Mouse (Mus musculus) lung, postnatal 25 days (tissue): ENCODE data around the gene Elovl6.

Source experiments
- DNase-seq: peaks from one replicate; pipeline ENCODE4 v3.0.0; 2022; ENCODE audit warnings: low spot score

Gene Elovl6

DNA sequence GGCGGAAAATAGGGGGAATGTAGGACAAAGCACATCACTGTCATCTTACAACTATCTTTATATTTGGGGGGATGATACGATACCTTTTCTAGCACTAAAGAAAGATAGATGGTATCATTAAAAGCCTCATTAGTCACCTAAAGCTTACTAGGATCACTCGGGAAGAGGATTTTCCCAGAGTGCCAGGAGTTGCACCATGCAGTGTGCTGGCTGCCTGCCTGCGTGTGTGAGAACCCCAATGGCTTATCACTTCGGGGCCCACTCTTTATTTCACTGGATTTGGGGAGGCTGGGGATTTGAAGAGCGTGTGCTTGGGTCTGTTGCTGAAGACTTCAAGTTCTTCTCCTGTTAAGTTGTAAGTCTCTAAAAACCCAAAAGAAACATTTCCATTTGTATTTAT lies 73.8 kb downstream of the Elovl6 start:
- DNase-seq: no peak

DNA sequence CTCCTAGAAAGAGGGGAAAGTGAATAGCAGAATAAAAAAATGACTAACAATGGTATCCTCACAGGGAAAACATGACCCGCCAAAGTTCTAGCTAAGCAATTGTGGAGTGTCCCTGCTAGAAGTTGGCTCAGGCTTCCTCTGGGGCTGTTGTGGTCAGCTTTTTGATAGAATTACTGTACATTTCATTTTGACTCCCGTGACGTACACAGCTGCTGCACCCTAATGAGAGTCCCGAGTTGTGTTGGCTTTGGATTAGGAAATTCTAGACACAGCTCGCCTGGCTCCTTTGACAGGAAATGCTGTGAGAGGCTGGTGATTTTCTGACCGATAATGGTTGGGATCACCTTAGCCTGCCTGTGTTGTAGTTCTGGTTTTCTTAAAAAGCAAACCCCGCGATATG lies 79.5 kb downstream of the Elovl6 start:
- DNase-seq: no peak

DNA sequence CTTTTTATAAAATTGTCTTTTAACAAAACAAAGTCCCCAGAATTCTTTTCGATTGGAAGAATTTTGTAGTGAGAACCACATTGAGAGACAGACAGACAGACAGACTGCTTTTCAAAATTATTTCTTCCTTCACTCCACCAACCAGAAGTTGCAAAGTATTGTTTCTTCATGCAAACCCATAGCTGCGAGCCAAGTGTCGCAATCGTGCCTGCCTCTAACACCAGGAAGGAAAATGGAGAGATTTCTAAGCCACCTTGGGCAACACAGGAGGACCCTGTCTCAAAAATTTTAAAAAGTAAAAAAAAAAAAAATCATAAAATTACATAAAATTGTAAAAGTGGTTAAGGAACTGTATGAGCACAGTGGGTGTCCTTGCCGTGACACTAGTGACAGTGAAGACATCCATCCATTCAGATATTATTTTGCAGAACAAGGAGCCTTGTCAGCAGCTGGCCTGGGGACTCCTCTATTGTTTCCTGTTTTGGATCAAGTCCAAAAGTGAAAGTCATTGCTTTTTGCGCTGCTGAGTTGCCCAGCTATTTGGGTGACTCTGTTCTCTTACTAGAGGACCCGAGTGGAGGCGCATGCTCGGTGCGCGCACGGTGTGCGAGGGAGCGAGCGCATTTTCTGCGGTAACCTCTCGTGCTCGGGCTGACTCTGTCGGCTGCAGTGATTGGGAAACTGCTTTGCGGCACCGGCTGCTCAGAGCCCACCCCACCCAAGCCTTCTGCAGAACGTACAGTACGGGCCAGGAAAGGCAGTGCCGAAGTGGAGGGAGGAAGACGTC lies 80.3 kb downstream of the Elovl6 start:
- peak; percentile 23 for DNase-seq

DNA sequence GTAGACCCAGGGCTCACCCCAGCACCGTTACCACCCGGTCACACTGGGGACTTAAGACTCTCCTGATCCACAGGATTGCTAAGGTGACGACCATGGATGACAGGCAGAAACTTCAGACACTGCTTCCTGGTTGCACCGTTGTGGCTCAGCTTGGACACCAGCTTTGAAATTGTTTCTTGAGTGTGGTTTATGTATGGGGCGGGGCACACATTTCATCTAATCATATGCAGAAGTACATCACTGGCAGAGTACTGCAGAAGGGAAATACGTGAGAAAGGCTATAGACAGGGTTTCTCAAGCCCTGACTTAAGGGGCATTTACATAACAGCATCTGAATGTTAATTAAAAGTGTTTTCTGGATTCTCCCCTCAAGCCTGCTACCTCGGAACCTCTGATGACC lies 81.6 kb downstream of the Elovl6 start:
- DNase-seq: no peak

DNA sequence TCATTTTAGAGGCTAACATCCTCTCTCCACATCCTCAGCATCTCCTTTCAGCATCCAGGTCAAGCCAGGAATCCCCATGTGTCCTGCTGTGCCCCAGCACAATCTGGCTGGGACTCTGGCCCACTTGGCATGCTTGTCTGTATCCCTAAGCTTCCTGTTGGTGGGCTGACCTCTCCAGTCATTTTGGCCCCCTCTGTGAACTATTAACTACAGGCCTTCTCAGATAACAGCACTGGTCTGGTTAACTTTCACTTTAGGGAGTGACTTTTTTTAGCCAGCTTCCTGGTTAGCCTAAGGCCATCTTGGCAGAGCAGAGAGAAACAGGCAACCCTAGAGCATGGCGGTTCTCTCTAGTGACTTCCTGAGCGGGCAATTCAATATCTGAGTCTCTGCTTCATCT lies 82.1 kb downstream of the Elovl6 start:
- no peak for DNase-seq

DNA sequence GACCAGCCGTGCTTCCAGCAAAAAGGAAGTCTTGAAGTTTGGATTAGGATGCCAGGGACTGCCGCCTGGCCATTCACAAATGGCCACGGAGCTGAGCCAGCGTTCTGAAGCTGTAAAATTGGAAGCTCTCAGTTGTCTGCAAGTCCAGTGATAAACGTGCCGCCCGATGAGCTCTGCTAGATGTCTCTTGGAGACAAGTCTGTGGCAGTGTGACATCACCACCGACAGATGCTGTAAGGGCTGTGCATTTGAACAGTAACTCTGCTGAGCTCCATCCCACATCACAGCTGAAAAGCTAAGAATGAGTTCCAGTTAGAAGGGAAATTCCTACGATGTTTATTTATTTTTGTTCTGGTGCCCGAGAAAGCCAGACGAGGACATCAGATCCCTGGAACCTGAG lies 85.3 kb downstream of the Elovl6 start:
- DNase-seq: no peak

DNA sequence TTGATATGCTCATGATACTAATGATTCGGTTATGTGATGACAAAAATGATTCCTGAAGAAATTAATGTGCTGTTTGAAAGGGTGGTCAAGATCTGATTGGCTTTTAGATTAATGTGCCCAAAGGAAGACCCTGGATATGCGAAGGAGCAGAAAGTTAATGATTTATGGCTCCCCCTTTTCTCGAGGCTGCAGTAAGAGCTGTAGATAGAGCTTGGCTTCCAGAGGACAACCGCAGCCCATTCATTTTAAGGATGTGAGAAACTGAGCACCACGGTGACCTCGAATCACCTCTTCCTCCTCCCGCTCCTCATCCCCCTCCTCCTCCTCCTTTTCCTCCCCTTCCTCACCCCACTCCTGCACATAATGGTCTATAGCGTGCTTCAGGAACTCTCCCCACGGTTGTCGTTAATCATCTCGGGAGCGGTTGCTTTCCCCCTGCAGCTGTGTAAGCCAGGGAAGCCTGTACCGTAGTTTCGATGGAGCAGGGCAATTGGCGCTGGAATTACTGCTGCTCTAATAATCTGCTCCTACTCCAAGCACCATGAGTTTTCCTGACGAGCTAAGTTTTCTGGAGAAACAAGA lies 87.1 kb downstream of the Elovl6 start:
- DNase-seq: no peak

DNA sequence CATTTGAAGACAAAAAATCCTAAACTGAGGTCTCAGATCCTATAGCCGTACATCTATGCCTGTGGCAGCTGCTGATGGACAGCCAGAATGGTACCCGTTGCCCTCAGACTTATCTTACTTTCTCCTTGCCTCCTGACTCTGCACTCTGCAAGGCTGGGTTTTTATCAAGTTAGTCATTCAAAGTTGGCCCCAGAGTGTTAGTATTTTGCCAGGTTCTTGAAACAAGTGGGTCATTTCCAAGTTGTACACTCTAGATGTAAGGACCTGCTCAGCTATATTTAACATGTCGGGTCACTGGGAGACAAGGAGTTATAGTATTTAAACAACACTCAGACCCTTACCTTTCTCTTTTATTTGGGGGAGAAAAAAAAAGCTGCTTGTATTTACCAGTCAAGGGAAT lies 88.6 kb downstream of the Elovl6 start:
- peak; percentile 50 for DNase-seq

DNA sequence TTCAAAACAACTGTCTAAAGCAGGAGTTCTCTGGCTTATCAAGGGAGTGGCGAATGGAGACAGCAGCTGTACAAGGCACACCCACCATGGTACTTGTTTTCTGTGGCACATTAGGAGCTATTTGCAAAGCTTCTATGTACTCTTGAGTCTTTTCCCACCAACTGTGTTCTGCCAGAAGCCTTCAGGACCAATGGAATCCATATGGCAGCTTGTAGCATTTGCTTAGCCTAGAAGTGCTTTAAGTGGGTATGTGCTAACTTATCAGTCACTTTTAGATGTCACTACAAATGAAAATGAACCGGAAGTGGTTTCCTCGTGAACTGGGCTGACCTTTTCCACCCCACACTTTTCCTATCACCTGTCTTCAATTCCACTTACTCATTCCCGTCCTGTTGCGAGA lies 89.1 kb downstream of the Elovl6 start:
- peak; percentile 14 for DNase-seq

DNA sequence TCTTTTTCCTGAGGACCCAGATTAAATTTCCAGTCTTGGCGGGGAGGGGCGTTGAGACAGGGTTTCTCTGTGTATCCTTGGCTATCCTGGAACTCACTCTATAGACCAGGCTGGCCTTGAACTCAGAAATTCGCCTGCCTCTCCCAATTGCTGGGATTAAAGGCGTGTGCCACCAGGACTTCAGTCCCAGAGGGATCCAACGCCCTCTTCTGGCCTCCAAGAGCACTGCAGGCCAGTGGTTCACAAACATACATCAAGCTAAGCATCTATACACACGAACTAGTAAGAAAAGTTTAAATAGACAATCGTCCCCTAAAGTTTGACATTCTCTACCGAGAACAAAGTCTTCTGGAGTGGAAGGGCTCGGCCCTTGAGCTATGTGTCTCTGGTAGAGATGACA lies 90.0 kb downstream of the Elovl6 start:
- DNase-seq: no peak

DNA sequence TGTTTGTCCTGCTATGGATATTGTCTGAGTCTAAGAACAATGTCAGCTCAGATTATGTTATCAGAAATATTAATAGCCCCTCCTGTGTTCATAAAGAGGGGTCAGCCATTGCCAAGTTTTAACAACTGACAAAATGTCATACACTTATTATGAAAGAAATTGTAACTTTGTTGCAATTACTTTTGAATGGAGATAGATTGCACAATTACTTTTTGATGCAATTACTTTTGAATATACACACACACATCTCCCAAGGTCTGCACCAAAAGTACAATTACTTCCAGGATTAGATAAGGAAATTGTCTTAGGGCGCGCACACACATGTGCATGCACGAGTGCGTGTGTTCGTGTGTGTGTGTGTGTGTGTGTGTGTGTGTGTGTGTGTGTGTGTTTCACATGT lies 90.5 kb downstream of the Elovl6 start:
- DNase-seq: no peak

DNA sequence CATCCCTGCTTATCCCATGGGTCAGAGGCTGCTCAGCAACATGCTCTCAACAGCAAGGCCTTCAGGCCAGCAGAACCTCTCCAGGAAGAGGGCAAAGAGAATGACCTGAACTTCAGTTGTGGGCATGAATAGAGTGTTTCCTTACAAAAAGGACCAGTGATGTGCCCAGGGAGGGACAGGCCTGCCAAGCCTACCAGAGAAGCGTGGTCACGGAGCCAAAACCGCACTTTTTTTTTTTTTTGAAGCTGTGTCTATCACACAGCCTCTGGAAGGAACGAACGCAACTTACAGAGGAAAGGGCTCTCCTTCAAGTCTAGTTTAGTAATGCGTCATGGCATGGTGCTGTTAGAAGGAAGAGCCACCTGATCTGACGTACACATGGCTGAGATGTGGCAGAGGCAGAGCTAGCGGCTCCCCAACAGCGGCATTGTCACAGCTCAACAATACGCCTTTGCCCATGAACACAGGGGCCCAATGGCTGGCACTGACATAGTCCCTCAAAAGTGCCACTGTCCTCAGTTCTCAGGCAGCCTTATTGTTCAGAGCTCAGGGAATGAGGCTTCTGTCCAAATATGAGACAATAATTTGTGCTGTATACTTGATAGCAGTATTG lies 92.1 kb downstream of the Elovl6 start:
- no peak for DNase-seq

DNA sequence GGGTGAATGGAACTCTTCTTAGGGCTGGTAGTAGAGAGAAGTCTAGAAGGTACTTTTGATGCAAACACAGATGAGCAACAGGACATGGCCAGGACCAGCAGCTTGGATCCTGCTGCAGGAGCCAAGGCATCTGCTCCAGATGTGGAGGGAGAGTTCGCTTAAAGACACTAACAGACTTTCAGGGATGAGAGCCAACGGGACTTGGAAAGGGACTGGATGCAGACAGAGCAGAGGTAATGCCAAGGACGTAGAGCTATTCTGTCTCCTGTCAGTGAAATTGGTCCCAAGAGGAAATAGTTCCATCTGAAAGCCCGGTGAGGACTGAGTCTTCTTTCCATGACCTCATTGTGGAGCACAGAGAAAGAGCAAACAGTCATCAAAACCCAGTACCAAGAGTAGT lies 95.1 kb downstream of the Elovl6 start:
- DNase-seq: no peak

DNA sequence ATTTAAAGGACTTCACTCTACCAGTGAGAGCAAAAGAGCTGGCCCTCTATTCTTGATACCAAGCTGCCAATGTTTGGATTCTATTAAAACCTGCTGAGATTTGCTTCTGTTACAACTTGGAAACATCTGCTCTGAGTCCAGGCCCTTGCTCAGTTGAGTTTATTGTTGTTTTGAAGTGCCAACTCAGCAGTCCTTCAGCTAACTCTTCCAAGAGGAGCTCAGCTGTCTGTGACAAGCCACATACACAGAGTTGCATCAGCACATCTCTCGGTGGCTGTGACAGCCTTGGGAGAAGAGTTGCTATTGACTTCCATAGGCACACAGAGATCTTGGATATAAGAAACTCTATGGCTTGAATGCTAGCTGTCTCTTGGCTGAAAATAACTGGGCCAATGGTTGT lies 98.9 kb downstream of the Elovl6 start:
- no peak for DNase-seq

DNA sequence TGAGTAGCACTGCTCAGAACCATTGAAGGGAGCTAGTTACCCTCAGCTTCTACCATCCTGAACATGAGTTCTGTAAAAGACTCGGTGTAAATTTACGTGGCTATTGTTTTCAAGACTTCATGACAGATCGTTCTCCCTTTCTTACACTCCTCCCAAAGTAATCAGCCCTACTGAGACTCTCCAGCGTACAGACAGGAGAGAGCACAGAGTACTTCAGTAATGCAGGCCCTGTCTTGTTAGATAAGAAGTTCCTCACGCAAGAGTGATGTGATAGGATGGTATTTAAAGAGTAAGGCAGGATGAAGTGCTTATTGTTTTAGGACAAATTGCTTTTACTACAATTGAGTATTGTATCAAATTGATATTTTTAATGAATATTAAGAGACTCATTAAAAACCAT lies 99.7 kb downstream of the Elovl6 start:
- DNase-seq: no peak

DNA sequence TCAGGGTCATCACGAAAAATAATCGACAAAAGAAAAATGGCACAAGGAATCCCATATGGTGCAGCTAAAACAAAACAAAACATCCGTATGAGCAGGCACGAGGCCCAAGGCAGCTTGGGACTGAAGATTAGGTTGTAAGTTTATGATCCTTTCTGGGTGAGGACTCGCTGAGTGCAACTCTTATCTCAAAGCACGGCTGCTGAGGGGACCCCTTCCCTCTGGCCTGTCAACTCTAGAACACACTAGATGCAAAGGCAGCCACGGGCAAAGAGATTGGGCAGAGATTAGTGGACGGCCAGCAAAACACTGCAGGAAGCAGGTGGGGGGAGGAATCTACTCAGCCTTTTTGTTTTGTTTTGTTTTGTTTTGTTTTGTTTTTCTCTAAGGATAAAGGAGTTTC lies 101.4 kb downstream of the Elovl6 start:
- no peak for DNase-seq

DNA sequence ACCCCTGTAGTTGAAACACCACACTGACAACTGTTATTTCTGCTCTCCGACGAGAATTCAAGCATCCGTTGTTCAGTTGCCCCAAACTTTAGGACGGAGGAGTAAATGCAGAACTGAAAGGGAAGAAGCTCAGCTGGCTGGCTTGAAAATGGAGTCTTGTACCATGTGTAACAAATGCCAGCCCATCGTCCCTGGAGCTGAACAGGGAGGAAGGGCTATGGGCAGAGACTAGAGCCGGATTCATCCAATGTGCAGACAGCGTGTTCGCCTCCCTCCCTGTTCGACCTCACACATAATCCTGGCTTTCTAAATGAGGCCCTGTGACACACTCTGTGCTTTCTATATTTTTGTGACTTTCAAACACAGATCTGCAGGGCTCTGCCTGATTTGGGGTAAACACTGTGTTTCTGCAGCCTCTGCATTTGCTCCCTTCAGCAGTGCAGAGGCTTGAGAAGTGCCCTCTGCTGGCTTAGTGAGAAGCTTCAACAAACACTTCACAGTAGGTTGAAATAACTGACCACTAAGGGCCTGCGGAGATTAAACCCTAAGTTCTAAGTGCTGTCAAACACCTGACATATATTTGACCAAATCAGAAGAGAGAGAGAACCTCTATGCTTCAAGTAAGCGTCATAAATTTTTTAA lies 102.2 kb downstream of the Elovl6 start:
- peak; percentile 50 for DNase-seq

DNA sequence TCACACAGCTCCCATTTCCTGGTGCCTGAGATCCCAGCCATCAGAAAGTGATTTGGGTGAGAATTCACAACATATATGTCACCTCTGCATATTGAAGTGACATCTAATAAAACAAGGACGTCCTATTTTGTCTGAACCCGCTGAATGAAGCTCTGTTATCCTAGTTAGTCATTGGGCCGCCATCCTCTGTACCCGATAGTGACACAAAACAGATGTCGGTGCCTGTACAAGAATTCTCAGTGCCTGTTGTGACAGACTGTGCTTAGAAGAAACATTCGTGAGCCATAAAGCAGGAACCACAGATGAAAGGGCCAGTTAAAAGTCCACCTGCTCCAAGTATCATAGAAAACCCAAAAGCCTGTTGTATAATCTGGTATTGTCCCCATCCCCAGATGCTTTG lies 105.3 kb downstream of the Elovl6 start:
- DNase-seq: no peak

DNA sequence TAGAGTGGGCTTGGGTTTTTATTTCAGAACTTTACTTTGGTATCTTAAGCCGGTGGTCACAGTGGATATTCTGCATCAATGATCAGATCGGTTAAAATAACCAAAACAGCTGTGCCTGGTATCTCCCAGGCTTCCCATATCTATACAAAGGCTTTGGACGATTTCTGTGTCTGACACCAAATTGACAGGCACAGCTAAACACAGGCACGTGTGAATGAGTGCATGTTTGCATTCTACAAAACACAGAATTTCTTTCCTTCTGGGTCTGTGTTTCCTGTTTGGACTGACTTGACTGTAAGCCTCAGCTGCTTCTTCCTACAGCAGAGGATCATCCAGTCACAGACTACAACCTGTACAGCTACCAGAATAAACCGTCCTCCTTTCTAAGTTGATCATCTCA lies 107.5 kb downstream of the Elovl6 start:
- no peak for DNase-seq

DNA sequence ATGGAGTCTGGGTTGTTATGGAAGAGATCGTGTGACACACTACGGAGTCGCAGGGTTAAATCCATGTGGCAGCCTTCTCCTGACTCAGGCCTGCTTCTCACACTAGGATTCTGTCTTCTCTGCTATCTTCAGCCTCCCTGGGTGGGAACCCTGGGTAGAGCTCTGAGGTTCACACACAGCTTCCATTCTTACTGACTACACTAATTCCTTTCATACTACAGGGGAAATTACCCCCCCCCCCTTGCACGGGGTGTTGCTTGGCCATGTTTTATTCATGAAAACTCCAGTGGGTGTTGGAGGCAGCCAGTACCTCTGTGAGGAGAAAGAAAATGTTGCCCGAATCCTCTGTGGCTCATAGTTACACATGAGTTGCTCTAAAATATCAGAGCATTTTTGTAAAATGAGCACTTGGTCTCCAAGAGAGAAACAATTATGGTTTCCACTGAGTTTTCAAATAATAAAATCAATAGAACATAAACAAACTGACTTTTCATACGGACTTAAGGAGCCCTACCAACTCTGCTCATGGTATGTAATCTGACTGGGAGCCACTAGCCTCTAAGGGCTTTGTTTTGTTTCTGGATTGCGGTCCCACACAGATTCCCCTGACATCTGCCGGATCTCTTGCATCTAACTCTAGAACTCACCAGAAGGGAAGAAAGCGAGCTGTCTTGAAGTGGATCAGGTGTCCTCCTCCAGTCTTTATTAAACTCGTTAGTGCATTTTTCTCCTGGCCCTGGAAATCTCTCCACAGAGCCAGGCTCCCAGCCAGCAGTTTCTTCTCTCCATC lies 108.3 kb downstream of the Elovl6 start:
- no peak for DNase-seq

DNA sequence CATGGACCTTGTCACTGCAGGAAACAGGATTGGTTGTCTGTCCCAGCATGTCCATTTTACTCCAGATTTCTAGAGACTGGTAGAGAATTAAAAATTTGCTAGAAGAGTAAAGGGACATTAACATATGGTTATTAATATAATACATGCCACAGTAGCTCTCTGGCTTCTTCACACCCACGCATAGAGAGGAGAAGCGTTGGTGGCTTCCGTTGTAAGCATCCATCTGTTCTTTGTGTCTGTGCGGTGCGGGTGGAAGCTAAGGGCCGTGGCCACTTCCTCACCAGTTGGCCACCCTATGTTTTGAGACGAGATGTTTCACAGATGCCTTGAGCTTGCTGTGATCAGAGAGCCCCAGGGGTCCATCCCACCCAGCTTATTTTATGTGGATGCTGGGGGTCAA lies 109.5 kb downstream of the Elovl6 start:
- no peak for DNase-seq

DNA sequence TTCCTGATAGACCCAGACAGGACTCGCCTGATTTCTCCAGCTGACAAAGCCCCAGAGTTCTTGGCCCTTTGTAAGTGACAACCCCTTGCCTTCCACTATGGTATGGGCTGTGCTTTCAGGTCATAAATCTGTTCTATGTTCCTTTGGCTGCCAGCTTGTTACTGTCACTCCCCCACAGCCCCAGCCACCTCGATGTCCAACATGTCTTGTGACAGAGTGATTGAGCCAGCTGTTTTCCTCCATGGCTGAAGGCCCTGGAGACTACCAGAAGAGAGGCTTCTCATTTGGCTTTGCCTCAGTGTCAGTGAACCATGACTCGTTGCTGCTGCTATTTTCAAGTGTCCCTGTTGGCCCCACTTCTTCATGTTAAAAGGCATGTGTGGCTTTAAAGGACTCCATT lies 113.3 kb downstream of the Elovl6 start:
- DNase-seq: peak; percentile 43
